Mouse (Mus musculus): ENCODE measurements around the gene Ccnd1.

GRCm38 (mm10) chr7:144894191-144894590 lies 45.5 kb downstream of the Ccnd1 start:
- TF ChIP-seq CTCF (IDR thresholded peaks at IDR 0.05; ENCODE audit: insufficient read depth, low read length) (no peak), POLR2A (IDR thresholded peaks at IDR 0.05; ENCODE audit: borderline replicate concordance, extremely low read depth, low read depth, low read length) (no peak)
